Mouse (Mus musculus): ENCODE data around the gene Ica1.

Ica1 gene

DNA sequence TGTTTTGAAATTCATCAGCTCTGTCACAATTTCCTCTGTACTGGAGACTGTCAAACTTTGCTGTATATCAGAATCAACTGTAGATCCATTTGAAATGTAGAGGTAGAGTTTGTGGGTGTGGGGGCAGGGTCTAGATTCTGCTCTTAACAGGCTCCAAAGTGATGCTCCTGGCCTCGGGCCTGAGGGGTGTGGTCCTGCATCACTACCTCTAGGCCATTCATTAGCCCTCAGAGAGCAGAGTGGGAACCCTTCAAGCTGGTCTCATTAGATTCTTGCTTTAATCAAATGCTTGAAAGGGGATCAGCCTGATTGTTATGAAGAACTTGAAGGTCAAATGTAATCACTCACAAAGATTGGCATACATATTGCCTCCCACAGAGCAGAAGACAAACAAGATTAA lies 36.6 kb downstream of the Ica1 start:
- DNase-seq = no peak

DNA sequence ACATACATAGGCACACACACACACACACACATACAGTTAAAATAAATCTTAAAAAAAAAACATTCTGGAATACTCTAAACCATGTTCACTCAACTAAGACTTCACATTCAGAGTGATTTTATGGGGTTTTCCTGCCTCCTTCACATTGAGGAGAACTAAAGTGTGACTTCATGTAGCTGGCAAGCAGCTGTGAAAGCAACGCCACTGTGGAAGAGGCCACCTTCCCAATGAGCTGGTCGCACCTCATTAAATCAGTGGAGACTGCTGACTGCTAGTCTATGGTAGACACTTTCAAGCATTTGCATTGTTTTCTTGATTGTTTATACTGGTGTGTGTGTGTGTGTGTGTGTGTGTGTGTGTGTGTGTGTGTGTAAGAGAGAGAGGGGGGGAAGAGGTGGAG lies 38.2 kb downstream of the Ica1 start:
- DNase-seq = no peak

DNA sequence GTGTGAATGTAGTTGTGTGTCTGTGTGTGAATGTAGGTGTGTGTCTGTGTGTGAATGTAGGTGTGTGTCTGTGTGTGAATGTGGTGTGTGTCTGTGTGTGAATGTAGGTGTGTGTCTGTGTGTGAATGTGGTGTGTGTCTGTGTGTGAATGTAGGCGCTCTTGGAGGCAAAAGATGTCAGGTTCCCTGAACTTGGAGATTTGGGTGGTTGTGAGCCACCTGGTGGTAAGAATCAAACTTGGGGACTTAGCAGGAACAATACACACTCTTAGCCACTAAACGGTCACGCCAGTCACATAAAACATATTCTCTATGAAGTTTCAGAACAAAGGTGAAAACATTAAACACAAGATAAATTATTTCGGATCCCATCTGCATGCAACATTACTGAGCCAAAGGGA lies 39.9 kb downstream of the Ica1 start:
- DNase-seq = no peak

DNA sequence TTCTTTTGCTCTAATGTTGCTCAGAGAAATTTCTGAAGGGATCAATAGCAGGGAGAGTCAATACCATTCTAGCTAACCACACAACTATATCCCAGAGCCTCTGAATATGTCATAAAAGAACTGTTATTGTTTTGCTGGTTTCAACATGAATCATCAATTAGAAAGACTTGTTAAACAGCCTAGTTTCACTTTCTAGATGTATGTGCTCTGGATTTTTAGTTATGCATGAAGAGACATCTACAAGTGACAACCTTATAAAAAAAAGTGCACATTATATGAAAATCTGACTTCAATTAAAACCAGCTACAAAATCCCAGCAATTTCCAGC lies 41.8 kb downstream of the Ica1 start:
- no peak for DNase-seq

DNA sequence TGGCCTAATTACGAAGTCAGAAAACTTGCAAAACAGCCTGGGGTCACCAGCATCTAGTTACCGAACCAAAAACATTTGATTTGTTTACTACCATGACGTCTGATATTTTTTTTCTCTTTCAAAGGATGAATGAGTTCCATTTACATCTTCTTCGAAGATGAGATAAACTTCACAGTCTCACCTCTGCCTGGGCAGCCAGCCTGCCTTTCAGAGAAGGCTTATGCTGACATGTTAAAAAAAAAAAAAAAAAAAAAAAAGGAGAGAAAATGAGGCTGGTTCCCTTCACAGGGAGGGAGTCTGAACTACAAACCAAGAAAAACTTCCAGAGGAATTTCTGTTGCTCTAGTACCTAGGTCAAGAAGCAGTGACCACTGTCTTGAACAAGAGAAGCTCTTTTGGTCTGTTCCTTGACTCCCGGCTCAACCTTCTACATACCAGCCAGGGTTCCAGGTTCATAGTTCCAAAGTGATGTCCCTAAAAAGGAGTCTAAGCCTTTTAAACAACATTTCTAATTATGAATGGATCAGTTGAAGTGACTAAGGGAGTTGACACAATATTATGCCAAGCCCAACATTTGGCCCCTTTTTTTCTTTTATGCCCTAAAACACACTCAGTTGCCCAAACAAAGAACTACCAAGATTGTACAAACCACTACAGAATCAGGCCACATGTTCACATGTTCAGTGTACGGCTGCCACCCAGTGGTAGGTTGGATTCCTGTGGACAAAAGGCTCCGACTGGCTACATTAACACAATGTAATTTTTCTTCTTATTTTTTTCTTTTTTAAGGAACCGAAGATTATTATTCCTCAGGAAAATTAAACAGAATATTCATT lies 42.4 kb downstream of the Ica1 start:
- peak; percentile 62 for DNase-seq

DNA sequence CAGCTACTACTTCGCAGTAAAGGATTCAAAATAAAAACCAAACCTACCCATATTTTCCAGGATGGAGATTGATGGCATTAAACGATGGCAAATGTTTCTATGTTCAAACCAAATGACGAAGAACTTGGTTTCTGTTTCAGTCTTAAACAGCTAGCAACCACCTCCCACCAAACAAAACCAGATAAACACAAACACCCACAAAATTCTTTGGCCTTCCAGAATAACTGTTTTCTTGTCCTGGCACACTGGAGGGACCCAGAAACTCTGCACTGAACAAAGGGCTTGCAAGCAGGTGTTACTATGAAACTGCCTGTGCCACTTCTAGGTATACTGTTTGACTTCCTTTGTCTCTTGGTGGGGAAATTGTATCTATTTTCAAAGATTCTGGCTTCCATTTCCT lies 43.2 kb downstream of the Ica1 start:
- no peak for DNase-seq

DNA sequence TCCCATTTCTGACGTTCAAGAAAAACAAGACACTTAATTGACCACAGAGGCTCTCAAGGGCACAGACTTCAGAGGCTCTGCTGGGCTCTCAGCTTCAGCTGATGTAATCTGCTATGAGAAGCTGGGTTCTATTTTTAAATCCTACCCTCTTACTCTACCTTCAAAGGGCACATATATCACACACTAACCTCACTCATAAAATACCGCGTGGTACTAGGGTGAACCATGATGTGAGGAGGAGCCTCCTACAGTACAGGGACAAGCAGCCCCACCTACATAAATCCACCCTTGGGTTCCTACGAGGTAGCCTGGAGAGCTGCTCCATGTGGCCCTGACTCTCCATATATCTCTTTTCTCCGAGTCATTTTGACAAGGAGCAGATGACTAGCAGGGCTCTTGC lies 45.8 kb downstream of the Ica1 start:
- no peak for DNase-seq

DNA sequence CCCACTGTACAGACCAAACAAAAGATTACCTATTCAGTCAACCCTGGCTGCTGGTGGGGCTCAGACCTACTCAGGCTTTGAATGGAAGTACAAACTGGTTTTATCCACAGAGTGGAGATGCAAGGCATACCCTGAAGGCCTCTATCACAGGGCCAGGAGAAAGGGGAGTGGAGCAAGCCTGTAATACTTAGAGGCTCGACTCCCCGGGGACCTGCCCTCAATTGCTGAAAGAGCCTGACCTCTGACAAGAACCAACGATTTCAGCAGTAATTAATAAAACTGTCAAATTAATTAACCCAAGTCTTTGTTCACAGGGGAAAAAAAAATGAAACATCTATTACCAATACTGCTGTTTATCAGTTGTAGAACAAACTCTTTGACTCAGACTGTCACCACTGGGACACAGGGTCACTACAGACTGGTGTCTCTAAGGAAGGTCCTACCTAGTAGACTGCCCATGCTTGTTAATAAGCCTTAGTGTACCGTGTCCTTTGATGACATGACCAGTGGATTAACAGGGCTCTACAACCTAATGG lies 46.6 kb downstream of the Ica1 start:
- DNase-seq = no peak

DNA sequence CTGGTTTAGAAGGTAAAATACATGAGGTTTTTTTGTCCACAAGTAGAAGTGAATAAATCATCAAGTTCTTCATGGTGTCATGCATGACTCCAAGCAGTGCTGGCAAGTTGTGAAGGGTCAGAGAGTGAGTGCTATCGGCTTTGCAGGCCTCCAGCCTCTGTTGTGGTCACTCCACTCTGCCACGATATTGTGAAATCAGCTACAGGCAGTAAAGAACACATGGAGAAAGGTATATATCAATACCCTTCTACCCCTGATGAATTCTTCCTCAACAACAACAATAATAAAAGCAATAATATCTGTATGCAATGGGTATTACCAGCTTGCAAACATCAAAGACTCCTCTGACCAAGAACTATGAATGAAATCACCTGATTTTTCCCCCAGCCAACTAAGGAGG lies 47.9 kb downstream of the Ica1 start:
- no peak for DNase-seq

DNA sequence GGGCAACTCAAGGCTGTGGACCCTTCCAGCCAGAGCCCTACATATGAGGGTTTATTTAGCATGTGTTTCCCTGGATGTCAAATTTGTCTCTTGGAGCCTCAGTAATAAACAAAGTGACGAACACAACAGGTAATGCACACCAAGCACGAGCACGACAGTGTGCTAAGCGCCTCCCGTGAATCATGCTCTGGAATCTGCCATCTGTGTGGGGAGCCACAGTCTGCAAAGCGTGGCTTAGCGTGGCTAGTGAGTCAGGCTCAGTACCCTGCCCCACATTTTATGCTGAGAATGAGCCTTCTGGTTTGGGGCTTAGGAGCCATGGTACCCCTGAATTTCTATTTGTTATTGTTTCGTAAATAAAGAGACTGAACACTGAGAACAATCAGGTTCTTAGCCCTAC lies 50.5 kb downstream of the Ica1 start:
- DNase-seq = no peak

DNA sequence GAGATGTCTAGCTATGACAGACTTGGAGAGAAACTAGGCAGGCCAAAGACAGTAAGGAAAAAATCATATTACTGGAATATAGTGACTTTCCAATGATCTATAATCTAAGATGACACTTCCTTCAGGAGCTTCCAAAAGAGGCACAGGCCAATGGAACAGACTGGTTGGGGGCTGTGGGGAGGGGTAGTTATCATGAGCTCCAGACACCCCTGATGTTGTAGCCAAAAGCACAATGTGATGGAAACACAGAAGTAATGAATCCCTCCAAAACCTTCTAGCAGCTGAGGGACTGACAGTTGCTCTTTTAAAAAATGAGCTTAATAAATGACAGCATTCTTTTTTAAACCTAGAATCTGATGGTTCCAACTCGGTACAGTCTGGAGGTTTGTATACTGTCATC lies 52.7 kb downstream of the Ica1 start:
- no peak for DNase-seq

DNA sequence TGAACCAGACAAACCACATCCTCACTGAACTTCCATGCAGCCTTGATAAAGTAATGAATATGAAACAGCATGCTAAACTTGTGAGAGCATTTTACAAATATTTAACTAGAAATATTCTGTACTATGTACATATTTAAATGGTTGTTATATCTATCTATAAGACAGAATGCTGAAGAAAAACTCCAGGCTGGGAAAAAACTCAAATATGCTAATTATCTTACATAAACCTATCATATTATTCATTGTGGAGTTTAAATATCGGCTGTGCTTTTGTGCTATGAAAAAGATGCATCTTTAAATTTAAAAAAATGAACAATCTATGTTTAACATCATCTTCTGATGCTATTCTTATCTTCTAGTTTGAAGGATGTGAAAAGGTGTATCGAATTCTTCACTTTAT lies 58.6 kb downstream of the Ica1 start:
- no peak for DNase-seq

DNA sequence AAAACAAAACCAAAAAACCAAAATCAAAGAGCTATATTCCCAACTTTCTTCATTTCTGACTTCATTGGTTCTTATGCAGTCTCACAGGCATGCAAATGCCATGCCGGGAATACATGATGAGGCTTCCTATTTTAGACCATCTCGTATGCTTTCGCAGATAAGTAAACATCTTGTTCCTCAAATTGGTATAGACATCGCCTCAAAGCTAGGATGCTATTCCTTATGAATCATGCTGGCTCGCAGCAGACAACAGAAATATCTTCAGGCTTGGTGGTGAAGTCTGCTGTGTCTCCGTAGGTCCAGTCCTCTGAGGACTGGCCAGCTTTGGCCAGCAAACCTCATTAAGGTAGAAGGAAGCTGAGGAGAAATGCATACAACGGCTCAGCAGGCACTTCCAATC lies 60.3 kb downstream of the Ica1 start:
- no peak for DNase-seq

DNA sequence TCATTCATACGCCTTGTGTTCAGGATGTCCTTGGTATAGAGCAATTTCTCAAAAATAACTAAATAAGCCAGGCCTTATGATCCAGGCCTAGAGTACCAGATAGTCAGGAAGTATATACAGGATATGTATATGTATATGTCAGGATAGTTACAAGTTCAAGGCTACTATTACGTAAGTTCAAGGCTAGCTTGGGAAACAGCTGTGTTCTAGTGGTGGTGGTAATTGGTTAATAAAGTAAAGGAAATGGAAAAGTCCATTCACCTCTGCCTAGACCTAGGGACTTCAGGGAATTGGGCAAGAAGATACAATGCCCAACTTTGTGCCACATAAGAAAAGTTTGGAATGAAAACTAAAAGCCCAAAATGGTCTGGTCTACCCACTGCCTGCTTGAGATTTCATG lies 61.7 kb downstream of the Ica1 start:
- DNase-seq = no peak

DNA sequence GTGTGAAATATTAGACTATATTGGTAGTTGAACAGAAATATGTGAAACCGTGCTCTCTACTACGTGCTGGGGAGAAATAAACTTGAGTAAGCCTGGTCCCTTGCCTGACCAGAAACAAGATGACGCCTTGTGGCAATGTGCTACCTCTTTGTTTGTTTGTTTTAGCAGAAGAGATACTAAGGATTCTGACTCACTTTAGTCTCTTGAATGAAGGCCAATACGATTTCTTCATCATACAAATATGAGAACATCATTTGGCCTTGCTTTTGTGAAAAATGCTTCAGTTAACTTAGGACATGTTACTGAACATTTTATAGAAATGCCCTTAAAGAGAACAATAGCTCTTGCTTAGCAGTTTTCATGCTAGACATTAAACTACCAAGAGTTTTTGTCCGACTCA lies 67.0 kb downstream of the Ica1 start:
- DNase-seq = no peak

DNA sequence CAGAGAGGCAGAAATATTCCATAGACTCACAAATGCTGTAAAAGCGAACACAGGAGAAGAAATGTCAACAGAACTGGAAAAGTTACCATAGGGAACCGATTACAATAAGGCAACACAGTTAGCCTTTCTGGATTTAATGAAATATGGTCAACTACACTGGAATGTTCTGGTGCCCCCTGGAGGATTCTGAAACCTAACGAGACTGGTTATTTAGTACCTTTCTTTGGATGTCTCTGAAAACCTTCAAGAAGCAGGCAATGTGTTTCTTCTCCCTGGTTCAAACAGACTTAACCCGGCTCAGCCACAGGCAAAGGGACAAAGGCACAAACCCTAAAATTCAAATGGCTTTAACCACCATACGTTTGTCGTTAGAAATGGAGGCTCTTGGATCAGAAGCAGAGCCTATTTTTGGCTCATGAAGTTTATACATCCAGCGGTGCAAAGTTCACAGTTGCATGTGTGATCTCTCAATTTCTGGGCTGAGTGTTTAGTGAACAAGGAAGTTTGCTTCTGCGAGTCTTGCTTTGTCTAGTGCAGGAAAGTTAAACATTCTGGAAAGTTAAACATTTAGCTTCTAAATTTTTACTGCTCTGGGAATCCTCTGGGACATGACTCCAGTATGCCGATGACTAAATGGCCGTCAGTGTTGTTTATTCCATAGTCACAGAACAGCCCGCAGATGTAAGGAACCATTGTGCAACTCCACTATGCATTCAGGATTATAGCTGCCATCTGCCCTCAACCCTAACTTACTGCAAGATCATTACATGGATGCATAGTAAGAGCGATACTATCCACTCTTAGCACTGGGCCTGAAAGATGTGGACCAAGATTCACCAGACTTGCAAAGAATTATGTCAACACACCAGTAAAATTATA lies 83.4 kb downstream of the Ica1 start:
- peak; percentile 30 for DNase-seq

DNA sequence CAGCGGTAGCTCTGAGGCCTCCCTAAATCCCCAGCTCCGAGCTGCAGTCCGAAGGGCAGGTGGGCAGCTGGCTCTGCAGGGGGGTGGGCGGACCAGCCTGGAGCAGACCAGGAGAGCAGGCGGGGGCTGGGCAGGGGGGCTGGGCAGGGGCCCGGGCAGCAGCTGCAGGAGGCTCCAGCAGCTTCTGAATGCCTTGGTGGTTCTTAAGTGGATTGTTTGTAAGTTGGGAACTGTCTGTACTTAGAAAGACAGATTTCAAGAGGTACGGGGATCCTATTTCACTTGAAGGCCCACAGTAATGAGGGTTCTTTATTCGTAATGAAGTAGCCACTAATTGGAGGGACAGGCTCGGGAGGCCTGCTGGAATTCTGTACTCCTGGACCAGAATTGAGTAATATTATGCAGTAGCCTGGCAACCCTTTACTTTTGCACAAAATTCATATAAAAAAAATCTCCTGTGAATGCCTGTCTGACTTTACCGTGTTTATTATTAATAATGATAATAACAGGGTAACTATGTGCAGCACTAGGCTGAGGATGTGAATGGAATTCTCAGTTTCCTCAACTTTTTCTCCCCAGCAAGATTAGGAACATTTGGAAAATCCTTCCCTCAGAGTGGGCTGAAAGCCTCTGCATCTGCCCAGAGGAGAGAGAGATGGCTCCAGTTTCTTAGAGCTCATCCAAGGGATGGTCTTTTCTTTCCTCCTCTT lies 84.2 kb downstream of the Ica1 start:
- DNase-seq = no peak

DNA sequence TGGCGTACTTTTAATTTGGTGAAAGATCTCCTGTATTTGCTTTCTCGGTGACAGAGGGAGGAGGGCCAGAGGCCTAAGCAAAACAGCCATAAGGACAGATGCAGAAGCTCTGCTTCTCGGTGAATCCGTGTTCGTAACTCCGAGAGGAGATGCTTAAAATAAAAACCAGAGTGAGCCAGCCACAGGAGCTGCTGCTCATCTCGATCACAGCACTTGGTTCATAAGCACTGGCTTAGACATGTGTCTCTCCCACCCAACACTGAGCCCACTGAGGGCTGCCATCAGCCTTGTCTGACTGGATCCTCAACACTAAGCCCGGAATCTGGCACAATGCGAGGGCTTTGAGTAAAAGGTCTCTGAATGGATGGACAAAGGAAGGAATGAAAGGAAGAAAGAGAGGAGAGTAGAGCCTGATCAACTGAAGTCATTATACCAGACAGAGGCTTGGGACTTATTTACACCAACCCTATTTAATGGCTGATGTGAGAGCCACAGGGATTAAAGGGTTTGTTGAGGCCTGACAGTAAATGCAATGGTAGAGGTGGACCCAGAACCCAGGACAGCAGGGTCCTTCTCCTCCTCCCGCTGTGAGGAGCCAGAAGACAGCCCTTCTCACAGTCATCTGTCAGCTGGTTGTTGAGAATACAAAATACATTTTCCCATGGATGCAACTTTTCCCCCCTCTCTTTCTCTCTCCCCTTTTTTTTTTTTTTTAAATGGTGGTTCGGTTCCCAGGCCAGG lies 85.0 kb downstream of the Ica1 start:
- no peak for DNase-seq

DNA sequence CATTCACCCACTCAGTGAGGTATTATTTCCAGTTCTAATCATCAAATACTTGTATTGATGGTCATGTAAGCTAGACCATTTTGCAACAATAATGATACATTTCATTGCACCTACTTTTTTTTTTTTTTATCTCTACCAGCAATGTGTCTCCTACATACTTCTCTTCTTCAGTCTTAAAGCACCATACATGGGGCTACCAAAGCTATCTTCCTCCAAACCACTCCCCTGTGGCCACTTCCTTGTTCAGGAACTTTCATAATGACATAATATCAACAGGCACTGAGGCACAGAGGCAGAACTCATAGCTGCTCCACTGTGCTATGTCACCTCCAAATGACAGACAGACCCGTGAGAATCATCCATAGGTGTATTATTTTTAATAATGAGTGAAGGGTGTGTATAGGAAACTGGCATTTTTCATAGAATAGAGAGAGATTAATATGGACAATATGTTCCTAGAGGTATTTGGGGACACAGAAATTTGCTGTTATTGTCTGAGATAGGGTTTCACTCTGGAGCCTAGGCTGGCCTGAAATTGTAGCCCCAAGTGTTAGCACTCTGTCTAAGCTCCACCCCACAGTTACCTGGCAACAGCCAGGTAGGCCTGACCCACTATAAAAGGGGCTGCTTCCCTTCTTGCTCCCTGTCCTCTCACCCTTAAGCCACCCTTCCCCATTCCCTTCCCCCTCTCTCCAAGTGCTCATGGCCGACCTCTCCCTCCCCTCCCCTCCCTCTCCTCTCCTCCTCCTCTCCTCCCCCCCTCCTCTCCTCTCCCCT lies 86.9 kb downstream of the Ica1 start:
- no peak for DNase-seq

DNA sequence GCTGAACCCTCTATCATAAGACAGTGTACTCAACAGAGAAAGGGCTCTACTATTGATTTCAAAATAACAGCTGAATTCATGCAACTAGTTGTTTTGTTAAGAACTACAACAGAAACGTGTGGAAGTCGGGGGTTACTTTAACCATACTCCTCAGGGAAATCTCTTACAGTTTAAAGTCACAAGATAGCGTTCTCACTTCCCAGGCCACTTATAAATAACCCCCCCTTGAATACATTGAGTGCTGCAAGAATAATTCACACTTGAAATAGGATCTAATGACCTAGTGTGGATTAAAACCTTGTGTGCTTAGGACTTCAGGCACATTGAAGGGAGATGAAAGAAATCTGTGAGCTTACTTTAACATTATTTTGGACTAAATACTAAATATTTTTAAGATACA lies 87.8 kb downstream of the Ica1 start:
- no peak for DNase-seq

DNA sequence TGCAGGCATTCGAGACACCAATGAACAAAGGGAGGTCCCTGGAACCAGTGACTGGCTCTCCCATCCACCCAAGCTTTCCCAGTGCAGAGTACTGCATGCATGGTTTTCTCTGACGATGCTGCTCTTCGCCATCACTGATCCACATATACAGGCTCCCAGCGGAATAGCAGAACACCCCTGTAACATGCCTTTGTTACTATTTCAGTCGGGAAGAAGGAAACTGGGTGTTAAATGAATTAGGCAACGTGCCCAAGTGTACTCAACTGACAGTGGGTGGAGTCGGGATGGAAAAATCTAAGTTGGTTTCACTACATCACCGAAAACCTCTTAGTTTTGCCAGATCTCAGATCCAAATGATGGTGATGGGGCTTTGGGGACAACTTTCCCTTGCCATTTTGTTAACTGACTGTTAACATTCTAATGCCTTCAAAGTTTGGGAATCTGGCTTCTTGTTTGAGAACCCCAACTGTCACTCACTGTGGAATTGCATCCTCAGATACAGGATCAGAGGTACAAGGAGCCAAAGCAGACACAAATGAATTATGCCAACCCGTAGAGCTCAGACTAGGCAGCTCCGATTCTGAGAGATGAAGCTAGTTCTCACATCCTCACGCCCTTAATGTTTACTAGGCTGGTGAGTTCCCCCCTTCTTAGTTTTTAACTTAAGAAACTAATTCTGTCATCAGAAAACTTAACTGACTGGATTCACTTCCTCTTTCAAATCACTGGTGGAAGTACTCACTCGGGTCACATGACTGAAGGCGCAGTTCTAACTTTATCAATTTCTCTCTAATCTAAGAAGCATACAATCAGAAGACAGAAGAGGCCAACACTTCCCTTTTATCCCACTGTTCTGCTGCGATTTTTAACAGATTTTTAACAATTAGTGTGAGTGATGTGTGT lies 91.4 kb downstream of the Ica1 start:
- no peak for DNase-seq

All from cerebellum, adult 9-11 months (tissue).